Mouse (Mus musculus): ENCODE results near the gene Zfp319.

DNA sequence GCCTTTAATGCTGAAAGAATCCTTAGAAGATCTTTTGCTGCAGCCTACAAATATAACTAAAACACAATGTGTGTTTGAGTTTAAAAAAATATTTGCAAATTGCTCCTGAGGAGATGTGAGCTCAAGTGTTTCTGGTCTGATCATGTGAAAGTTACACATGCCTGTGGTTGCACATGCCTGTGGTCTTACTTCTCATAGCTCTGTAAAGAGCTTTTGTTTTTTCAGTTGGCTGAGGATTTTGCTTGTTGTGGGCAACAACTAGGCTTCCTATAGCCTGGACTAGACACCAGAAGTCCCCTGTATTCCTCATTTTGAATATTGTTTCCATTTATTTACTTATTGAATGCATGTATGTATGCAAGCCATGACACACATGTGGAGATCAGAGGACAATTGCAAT is 4.6 kb upstream of the Zfp319 start:
- TF ChIP-seq CTCF (IDR thresholded peaks at IDR 0.05; ENCODE audit: low read depth) (no peak), EP300 (IDR thresholded peaks at IDR 0.05; ENCODE audit: low read depth) (no peak)
